Mouse (Mus musculus) adrenal gland, adult 8-10 months (tissue): ENCODE data around the gene Psma2. TPM values are rescaled to one million over a fixed set of nuclear protein-coding genes. Genes with fewer than 3 reads are reported as not detected.

Experiments
- DNase-seq: peaks from one replicate; pipeline ENCODE4 v3.0.0; 2022
- total RNA-seq, 4 experiments: library from RNA; stranded (reverse); gene quantifications; 2 replicates each; pipeline ENCODE4 v1.2.4; 2022

Psma2 gene
- total RNA-seq, result 100 to 1,000 TPM in 2 of 4 experiments, 10 to 100 TPM in 2; 89.1 to 106 (median 99.7) TPM

GRCm38 (mm10) chr13:14612926-14613529 lies at the start of gene Psma2, which contains the start of gene Mrpl32:
Psma2 (plus strand) TSS chr13:14613240.
Mrpl32 (minus strand) TSS chr13:14613165.
- DNase-seq, result peak; percentile 98

- DNase-seq, result no peak
Observed at GRCm38 (mm10) chr13:14574128-14574527, 38.9 kb upstream of the Psma2 start.

DNA sequence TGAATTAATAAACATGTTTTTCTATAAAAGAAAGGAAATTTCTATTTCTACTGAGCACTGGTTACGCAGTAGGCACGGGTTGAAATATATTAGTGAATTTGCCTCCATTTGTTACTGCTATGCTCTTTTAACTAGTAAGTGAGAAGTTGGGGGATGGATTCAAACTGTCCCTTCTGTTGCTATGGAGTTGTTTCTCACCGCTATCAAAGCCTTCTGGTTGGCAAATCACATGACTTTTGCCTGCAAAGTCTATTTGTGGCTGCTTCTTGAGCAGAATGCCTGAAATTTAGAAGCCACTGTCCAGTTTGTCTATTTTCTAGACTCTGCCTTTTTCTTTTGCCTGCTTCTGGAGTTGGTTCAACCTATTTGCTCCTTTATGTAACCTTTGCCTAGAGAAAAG lies 32.6 kb upstream of the Psma2 start:
- no peak for DNase-seq

GRCm38 (mm10) chr13:14602744-14603143 lies 10.3 kb upstream of the Psma2 start:
- DNase-seq, result no peak

GRCm38 (mm10) chr13:14607616-14608015 lies 5.4 kb upstream of the Psma2 start:
- DNase-seq, result no peak

DNA sequence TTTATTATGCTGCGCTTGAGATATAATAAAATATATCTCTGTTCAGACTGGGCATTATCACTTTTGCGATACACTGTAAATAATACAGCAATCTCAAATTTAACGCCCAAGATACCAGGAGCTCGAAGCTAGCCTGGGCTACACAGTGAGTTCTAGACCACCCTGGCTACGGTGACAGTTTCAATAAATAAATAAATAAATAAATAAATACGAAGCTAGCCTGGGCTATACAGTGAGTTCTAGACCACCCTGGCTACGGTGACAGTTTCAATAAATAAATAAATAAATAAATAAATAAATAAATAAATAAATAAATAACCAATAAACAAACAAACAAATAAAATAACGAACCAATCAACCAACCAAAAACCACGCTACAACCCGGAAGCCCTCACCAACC lies 577 bp upstream of the Psma2 start:
- DNase-seq, result no peak

- no peak for DNase-seq
Observed at GRCm38 (mm10) chr13:14613553-14613952, 513 bp downstream of the Psma2 start.

- DNase-seq, result no peak
Observed at GRCm38 (mm10) chr13:14618724-14619123, 5.7 kb downstream of the Psma2 start.

GRCm38 (mm10) chr13:14629726-14630641 lies 16.9 kb downstream of the Psma2 start, which contains the start of gene AW209491:
AW209491 (plus strand) TSS chr13:14630154.
- DNase-seq, result peak; percentile 96

- DNase-seq, result no peak
Observed at GRCm38 (mm10) chr13:14639998-14640397, 27.0 kb downstream of the Psma2 start.

GRCm38 (mm10) chr13:14649301-14649700 lies 36.3 kb downstream of the Psma2 start:
- DNase-seq, result no peak

DNA sequence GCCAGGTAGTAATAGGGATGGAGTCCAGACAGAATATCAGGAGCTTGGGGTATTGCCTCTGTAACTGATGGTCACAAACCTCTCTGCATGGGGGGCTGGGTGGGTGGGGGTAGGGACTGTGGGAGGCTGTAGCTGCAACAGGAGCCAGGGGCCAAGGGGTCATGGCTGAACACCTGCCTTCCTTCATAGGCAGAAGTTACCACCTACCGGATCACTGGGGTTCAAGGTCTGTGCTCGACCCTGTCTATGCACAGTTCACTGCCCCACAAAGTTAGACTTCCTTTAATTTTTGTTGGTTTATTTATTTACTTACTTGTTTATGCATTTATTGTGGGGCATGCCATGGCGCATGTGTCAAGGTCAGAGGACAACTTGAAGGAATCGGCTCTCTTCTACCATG lies 54.1 kb downstream of the Psma2 start:
- DNase-seq, result no peak

GRCm38 (mm10) chr13:14670342-14670741 lies 57.3 kb downstream of the Psma2 start:
- no peak for DNase-seq

GRCm38 (mm10) chr13:14688955-14689354 lies 75.9 kb downstream of the Psma2 start:
- DNase-seq, result no peak

DNA sequence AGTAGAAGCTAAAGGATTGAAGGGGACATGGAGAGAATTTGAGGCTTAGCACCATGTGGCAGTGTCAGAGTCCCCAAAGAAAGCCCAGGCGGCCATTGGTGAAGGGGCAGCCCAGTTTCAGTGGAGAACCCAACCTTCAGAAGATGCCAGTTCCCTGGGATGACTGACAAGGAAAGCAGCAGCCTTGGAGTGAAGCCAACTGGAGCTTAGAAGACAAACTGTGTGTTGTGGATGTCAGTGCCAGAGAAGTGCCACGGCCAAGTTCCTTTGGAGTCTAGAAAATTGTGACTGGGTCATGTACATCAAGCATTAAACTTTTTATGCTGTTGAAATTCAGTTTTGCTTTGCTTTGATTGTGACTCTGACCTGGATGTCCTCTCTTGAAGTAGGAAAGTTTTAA lies 103.8 kb downstream of the Psma2 start:
- DNase-seq, result peak; percentile 2

- DNase-seq, result no peak
Observed at GRCm38 (mm10) chr13:14717755-14718154, 104.7 kb downstream of the Psma2 start.

Other genes with a start within 250 kb of the Psma2 start
- under 1 TPM; 0.06 to 0.73 (median 0.35) TPM for gene Hecw1, start 90.0 kb upstream of the Psma2 start, total RNA-seq
- 10 to 100 TPM; 35.7 to 66.5 (median 46.0) TPM for gene Mrpl32, start 75 bp upstream of the Psma2 start, total RNA-seq
- gene AW209491, start 16.9 kb downstream of the Psma2 start, total RNA-seq, result 10 to 100 TPM; 17.1 to 21.2 (median 19.3) TPM